Mouse (Mus musculus) cortical plate, adult 2 months (tissue): ENCODE results near the gene Olfr39.

ENCODE experiments used
- CTCF ChIP-seq: fragments of 200-500 bp; IDR thresholded peaks from 2 replicates; pipeline ENCODE4 v1.5.1; 2011; ENCODE audit warnings: mild to moderate bottlenecking, control low read depth, low read length; ENCODE audit not compliant: insufficient read depth; ENCODE audit errors: extremely low read depth
- POLR2A ChIP-seq: fragments of 200-500 bp; IDR thresholded peaks from 2 replicates; pipeline ENCODE4 v1.6.1; 2011; ENCODE audit warnings: mild to moderate bottlenecking, low read length, control low read depth; ENCODE audit not compliant: insufficient read depth; ENCODE audit errors: extremely low read depth

- TF ChIP-seq CTCF (no peak), POLR2A (no peak)
Measured at GRCm38 (mm10) chr9:20282051-20282450, at the start of gene Olfr39.
